Mouse (Mus musculus): ENCODE results near the gene Sh3rf3. TPM values are rescaled to one million over a fixed set of nuclear protein-coding genes. Genes with fewer than 3 reads are reported as not detected.

Gene Sh3rf3
- polyA plus RNA-seq, 2 experiments, result not detected

- H3K27me3 ChIP-seq (ENCODE audit: control insufficient read depth, insufficient read depth, low read length), result no peaks in the 10 kb centered on the region
- no peak overlapping the region for H3K27ac ChIP-seq
- TF ChIP-seq CTCF (IDR thresholded peaks at IDR 0.05; ENCODE audit: low read depth), result no peak
- TF ChIP-seq EP300 (IDR thresholded peaks at IDR 0.05; ENCODE audit: low read depth), result no peak
- whole genome bisulfite sequencing (ENCODE audit: insufficient replicate concordance), result 48% methylated on average over 3 of the region's 3 CpGs
- DNase-seq (ENCODE audit: low read depth in 3 of 3, low spot score in 3 of 3) (no peak), ATAC-seq (ENCODE audit: insufficient read depth) (no peak)
- no peaks in the 10 kb centered on the region for H3K9me3 ChIP-seq (ENCODE audit: control insufficient read depth, low read length)
- no peak overlapping the region for H3K4me2 ChIP-seq (ENCODE audit: low read depth)
- H3K4me1 ChIP-seq (replicated peaks; ENCODE audit: control insufficient read depth in 2 of 2, insufficient read depth in 2 of 2, low read length in 1 of 2), result no peaks in the 10 kb centered on the region
- H3K36me3 ChIP-seq (replicated peaks; ENCODE audit: control insufficient read depth, insufficient read depth, low read depth), result no peaks in the 10 kb centered on the region
- no peak overlapping the region for H3K9ac ChIP-seq (replicated peaks)
- no peak overlapping the region for H3K4me3 ChIP-seq (ENCODE audit: insufficient read depth in 1 of 2, low read depth in 2 of 2, low read length in 2 of 2)
These were observed 182.0 kb downstream of the Sh3rf3 start for GRCm38 (mm10) chr10:58995132-58995531.

GRCm38 (mm10) chr10:59002361-59002760, 189.2 kb downstream of the Sh3rf3 start:
- H3K4me2 ChIP-seq (ENCODE audit: low read depth), result no peak overlapping the region
- H3K9ac ChIP-seq (replicated peaks), result no peak overlapping the region
- H3K9me3 ChIP-seq (ENCODE audit: control insufficient read depth, low read length), result no peaks in the 10 kb centered on the region
- WGBS (ENCODE audit: insufficient replicate concordance), result 71% methylated on average over 9 of the region's 9 CpGs
- no peaks in the 10 kb centered on the region for H3K4me1 ChIP-seq (replicated peaks; ENCODE audit: control insufficient read depth in 2 of 2, insufficient read depth in 2 of 2, low read length in 1 of 2)
- H3K36me3 ChIP-seq (replicated peaks; ENCODE audit: control insufficient read depth, insufficient read depth, low read depth), result no peaks in the 10 kb centered on the region
- no peak for ATAC-seq (ENCODE audit: insufficient read depth)
- DNase-seq (ENCODE audit: low read depth in 3 of 3, low spot score in 3 of 3), result no peak
- TF ChIP-seq CTCF (IDR thresholded peaks at IDR 0.05; ENCODE audit: low read depth) (no peak), EP300 (IDR thresholded peaks at IDR 0.05; ENCODE audit: low read depth) (no peak)
- H3K27ac ChIP-seq, result no peak overlapping the region
- no peak overlapping the region for H3K4me3 ChIP-seq (ENCODE audit: insufficient read depth in 1 of 2, low read depth in 2 of 2, low read length in 2 of 2)
- H3K27me3 ChIP-seq (ENCODE audit: control insufficient read depth, insufficient read depth, low read length), result no peaks in the 10 kb centered on the region

- 59% methylated on average over 7 of the region's 7 CpGs for WGBS (ENCODE audit: insufficient replicate concordance)
- H3K27me3 ChIP-seq (ENCODE audit: control insufficient read depth, insufficient read depth, low read length), result no peaks in the 10 kb centered on the region
- ATAC-seq (ENCODE audit: insufficient read depth) (no peak), DNase-seq (ENCODE audit: low read depth in 3 of 3, low spot score in 3 of 3) (no peak)
- no peak overlapping the region for H3K4me2 ChIP-seq (ENCODE audit: low read depth)
- H3K9me3 ChIP-seq (ENCODE audit: control insufficient read depth, low read length), result no peaks in the 10 kb centered on the region
- TF ChIP-seq EP300 (IDR thresholded peaks at IDR 0.05; ENCODE audit: low read depth), result no peak
- no peak for TF ChIP-seq CTCF (IDR thresholded peaks at IDR 0.05; ENCODE audit: low read depth)
- no peak overlapping the region for H3K27ac ChIP-seq
- H3K4me1 ChIP-seq (replicated peaks; ENCODE audit: control insufficient read depth in 2 of 2, insufficient read depth in 2 of 2, low read length in 1 of 2), result no peaks in the 10 kb centered on the region
- H3K9ac ChIP-seq (replicated peaks), result no peak overlapping the region
- no peak overlapping the region for H3K4me3 ChIP-seq (ENCODE audit: insufficient read depth in 1 of 2, low read depth in 2 of 2, low read length in 2 of 2)
- H3K36me3 ChIP-seq (replicated peaks; ENCODE audit: control insufficient read depth, insufficient read depth, low read depth), result no peaks in the 10 kb centered on the region
These were observed 198.3 kb downstream of the Sh3rf3 start for GRCm38 (mm10) chr10:59011415-59011814.

GRCm38 (mm10) chr10:59013618-59014017, 200.5 kb downstream of the Sh3rf3 start:
- ATAC-seq (ENCODE audit: insufficient read depth) (no peak), DNase-seq (ENCODE audit: low read depth in 3 of 3, low spot score in 3 of 3) (no peak)
- no peak overlapping the region for H3K4me3 ChIP-seq (ENCODE audit: insufficient read depth in 1 of 2, low read depth in 2 of 2, low read length in 2 of 2)
- no peaks in the 10 kb centered on the region for H3K9me3 ChIP-seq (ENCODE audit: control insufficient read depth, low read length)
- TF ChIP-seq EP300 (IDR thresholded peaks at IDR 0.05; ENCODE audit: low read depth), result no peak
- H3K9ac ChIP-seq (replicated peaks), result no peak overlapping the region
- H3K27ac ChIP-seq, result no peak overlapping the region
- no peaks in the 10 kb centered on the region for H3K4me1 ChIP-seq (replicated peaks; ENCODE audit: control insufficient read depth in 2 of 2, insufficient read depth in 2 of 2, low read length in 1 of 2)
- H3K36me3 ChIP-seq (replicated peaks; ENCODE audit: control insufficient read depth, insufficient read depth, low read depth), result no peaks in the 10 kb centered on the region
- no peaks in the 10 kb centered on the region for H3K27me3 ChIP-seq (ENCODE audit: control insufficient read depth, insufficient read depth, low read length)
- WGBS (ENCODE audit: insufficient replicate concordance), result 63% methylated on average over 9 of the region's 9 CpGs
- no peak overlapping the region for H3K4me2 ChIP-seq (ENCODE audit: low read depth)

DNA sequence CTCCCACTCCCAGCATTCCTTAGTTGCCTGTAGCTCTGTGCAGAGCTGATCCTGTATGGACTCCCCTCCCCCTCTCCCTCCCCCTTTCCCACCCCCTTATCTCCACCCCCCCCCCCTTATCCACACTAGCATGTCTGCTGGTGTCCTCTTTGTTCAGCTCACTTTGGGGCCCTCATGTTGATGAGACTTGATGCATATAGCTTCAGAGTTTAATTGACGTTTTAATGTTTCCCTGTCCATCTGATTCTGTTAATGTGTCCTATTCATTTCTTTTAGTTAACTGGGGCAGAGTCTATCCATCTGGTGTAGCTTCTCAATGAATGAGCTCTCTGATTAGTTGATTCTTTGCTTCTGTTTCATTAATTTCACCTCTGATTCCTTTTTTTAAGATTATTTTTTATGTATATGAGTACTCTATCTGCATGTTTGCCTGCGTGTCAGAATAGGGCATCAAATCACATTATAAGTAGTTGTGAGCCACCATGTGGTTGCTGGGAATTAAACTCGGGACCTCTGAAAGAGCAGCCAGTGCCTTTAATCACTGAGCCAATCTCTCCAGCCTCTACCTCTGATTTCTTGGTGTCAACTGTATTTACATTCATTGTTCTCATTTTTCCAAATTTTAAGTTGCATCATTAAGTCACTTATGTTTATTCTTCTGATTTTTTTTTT, 206.3 kb downstream of the Sh3rf3 start:
- no peak overlapping the region for H3K27ac ChIP-seq
- no peaks in the 10 kb centered on the region for H3K36me3 ChIP-seq (replicated peaks; ENCODE audit: control insufficient read depth, insufficient read depth, low read depth)
- DNase-seq (ENCODE audit: low read depth in 3 of 3, low spot score in 3 of 3), result no peak
- no peak for ATAC-seq (ENCODE audit: insufficient read depth)
- H3K9ac ChIP-seq (replicated peaks), result no peak overlapping the region
- no peak overlapping the region for H3K4me2 ChIP-seq (ENCODE audit: low read depth)
- WGBS (ENCODE audit: insufficient replicate concordance), result 51% methylated on average over 3 of the region's 3 CpGs
- H3K4me1 ChIP-seq (replicated peaks; ENCODE audit: control insufficient read depth in 2 of 2, insufficient read depth in 2 of 2, low read length in 1 of 2), result no peaks in the 10 kb centered on the region
- no peaks in the 10 kb centered on the region for H3K27me3 ChIP-seq (ENCODE audit: control insufficient read depth, insufficient read depth, low read length)
- no peak overlapping the region for H3K4me3 ChIP-seq (ENCODE audit: insufficient read depth in 1 of 2, low read depth in 2 of 2, low read length in 2 of 2)
- no peak for TF ChIP-seq EP300 (IDR thresholded peaks at IDR 0.05; ENCODE audit: low read depth)
- no peak for TF ChIP-seq CTCF (IDR thresholded peaks at IDR 0.05; ENCODE audit: low read depth)
- H3K9me3 ChIP-seq (ENCODE audit: control insufficient read depth, low read length), result no peaks in the 10 kb centered on the region

Data from liver, embryonic 14.5 days (tissue).